Mouse (Mus musculus): ENCODE data around the gene Bphl. TPM values are rescaled to one million over a fixed set of nuclear protein-coding genes. Genes with fewer than 3 reads are reported as not detected.

The Bphl gene
- polyA plus RNA-seq (2021; fragmentation: Nextera tagmentation), result 113 and 114 TPM in 2 replicates
- long read RNA-seq, experiment 1, transcript Bphl-201 (7 exons, 1,253 nt), result major isoform, 71 of 94 reads
- long read RNA-seq, experiment 1, partial matches to known transcripts, result 4 of 94 reads
- long read RNA-seq, experiment 1, other reads (novel, unspliced or antisense), result 16 of 94 reads
- long read RNA-seq, experiment 2, transcript Bphl-201 (7 exons, 1,253 nt), result major isoform, 91 of 140 reads
- long read RNA-seq, experiment 2, partial matches to known transcripts, result 13 of 140 reads
- long read RNA-seq, experiment 2, other reads (novel, unspliced or antisense), result 33 of 140 reads

DNA sequence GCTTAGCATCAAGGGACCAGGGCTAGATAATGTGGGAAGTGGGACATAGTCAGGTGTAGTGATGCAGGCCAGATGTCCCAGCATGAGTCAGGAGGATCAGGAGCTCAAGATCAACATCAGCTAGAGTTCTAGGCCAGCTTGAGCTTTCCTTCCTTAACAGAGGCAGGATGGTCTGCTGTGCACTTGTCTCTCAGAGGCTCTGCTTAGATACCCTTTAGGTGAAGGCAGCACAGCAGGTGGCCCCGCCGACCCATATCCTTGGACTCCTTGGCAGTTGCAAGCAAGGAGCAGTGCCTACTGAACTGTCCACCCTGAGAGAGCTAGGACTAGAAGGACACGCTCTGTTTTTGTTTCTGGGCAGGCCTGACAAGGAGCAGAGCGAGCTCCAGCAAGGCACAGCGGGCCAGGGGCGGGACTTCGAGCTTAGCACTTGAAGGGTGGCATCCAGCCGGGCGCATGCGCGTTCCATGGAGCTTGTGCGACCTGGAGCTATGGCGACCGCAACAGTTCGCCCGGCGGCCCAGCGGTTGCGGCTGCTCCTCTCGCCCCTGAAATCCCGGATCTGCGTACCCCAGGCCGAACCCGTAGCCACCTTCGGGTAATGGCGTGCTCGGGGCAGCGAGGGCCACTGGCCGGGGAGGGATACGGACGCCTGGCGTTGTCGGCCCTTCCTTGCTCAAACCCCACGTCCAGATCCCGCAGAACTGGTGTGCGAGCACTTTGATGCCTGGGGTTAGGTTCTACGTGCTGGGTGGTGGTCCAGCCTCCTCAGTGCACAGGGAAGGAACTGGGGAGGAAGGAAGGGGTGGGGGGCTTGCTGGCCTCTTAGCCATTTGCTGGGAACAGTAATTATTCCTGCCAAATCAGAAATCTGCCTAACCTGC, at the start of gene Bphl:
TSS of gene Bphl (plus strand) at position 426 of the 884 bp plus-strand sequence.

GRCm38 (mm10) chr13:34002058-34003006, 35.1 kb upstream of the Bphl start, which contains the start of the genes Ripk1 and Serpinb6a:
Gene Ripk1 (plus strand): TSS chr13:34002363.
Gene Serpinb6a (minus strand): TSS chr13:34002794.

DNA sequence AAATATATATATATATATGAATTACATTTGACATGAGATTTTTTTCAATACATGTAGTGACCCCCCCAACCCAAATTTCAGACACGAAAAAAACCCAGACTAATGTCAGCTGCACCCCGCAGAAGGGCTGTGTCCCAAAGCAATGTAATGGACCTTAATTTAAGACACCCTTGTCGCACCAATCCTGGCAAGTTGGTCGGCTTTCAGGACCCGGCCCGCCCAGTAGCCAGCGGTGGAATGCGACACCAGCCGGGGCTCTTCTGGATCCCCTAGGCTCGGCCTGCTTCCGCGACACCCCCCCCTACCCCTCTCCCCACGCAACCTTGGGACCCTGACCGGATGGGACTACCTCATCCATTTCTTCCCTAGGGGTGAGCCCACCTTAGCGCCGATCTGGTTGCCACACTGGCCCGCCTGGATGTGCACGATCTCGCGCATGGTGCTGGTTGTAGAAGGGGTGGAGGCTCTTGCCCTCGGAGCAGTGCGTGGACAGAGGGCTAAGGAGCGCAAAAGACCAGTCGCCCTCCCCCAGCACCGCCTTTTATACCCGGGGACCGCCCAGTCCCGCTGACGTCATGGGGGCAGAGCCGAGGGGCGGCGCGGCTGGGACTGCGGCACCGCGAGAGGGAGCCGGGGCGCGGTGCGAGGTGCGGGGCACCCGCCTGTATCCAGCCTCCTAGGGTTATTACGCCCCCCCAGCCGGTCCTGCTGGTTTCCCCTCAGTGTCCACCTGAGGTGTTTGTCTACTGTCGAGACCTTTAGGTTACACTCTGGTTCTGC, 40.3 kb downstream of the Bphl start, which contains the start of gene Tubb2a:
TSS of gene Tubb2a (minus strand) at position 516 of the 780 bp plus-strand sequence.

Other genes with a start within 250 kb of the Bphl start
- not detected in 2 replicates for gene Serpinb6e, start 194.2 kb upstream of the Bphl start, polyA plus RNA-seq (2021; fragmentation: Nextera tagmentation)
- 0.10 and 0.14 TPM in 2 replicates for gene Serpinb6c, start 131.9 kb upstream of the Bphl start, polyA plus RNA-seq (2021; fragmentation: Nextera tagmentation)
- 7.6 and 9.8 TPM in 2 replicates for gene Nqo2, start 72.9 kb upstream of the Bphl start, polyA plus RNA-seq (2021; fragmentation: Nextera tagmentation)
- gene Ripk1, start 35.2 kb upstream of the Bphl start, polyA plus RNA-seq (2021; fragmentation: Nextera tagmentation), result 1.3 and 1.5 TPM in 2 replicates
- 65.1 and 66.5 TPM in 2 replicates for gene Serpinb6a, start 34.8 kb upstream of the Bphl start, polyA plus RNA-seq (2021; fragmentation: Nextera tagmentation)
- 2,314 and 2,386 TPM in 2 replicates for gene Tubb2a, start 40.4 kb downstream of the Bphl start, polyA plus RNA-seq (2021; fragmentation: Nextera tagmentation)
- gene Tubb2b, start 92.9 kb downstream of the Bphl start, polyA plus RNA-seq (2021; fragmentation: Nextera tagmentation), result 32.3 and 49.4 TPM in 2 replicates
- 113 and 123 TPM in 2 replicates for gene Psmg4, start 125.4 kb downstream of the Bphl start, polyA plus RNA-seq (2021; fragmentation: Nextera tagmentation)